Mouse (Mus musculus): ENCODE data around the gene Zfp184. TPM values are rescaled to one million over a fixed set of nuclear protein-coding genes. Genes with fewer than 3 reads are reported as not detected.

Gene Zfp184
- total RNA-seq, 2 experiments from 2014 or later: 3.4 to 3.8 TPM

DNA sequence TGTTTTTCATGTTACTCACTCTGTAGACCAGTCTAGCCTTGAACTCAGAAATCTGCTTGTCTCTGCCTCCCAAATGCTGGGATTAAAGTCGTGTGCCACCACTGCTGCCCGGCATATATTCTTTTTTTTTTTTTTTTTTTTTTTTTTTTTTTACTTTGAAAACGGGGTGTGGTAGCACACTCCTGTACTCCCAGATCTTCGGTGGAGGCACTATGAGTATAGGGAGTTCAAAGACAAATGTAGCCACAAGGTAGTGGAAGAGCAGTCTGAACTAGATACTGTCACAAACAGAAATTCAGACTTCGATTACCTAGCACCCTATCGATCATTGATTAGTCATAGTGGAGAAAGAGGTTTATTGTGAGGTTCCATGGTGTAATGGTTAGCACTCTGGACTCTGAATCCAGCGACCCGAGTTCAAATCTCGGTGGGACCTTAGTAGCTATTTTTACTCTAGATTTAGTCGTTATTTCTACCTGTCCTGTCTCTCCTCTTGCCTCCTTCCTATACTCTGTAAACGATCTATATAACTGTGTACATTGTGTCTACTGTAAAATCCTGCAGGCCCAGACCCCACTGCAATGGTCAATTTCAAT lies 25.0 kb upstream of the Zfp184 start:
- DNase-seq (ENCODE audit: low spot score in 2 of 2): no peak

DNA sequence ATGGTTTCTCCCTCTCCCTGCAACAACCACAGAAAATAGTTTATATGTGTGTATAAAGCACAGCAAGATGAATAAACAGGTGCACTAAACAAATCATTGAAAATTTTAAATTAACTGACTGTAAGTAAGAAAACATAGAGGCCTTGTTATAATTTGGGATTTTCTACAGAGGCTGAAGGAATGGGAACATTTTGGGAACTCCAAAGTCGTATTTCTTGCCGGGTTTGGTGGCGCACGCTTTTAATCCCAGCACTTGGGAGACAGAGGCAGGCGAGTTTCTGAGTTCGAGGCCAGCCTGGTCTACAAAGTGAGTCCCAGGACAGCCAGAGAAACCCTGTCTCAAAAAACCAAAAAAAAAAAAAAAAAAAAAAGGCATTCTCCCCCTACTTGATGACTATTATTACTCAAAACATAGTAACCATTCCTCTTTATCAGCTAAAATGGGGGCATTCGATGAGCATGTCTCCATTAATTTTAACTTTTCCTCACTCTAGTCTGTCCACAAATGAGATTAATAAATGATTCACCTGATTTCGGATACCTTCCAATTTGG lies 24.1 kb upstream of the Zfp184 start:
- DNase-seq (ENCODE audit: low spot score in 2 of 2): no peak

DNA sequence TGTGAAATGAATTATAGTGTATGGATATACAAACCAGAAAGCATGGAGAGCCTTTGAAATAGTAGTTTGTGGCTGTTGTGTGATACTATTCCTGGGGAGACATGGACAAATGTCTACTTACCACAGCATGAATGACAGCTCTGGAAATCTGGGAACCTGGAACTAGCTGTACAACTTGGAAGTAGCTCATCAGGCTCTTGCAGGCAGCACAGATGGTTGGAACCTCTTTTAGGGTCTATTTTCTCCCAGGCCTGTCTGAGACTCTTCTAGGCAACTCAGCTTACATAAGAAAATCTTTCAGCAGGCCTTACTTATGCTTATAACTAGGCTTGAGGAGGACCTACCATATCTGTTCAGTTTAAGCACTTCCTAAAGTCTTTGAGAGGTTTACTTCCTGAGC lies 21.5 kb upstream of the Zfp184 start:
- no peak for DNase-seq (ENCODE audit: low spot score in 2 of 2)

DNA sequence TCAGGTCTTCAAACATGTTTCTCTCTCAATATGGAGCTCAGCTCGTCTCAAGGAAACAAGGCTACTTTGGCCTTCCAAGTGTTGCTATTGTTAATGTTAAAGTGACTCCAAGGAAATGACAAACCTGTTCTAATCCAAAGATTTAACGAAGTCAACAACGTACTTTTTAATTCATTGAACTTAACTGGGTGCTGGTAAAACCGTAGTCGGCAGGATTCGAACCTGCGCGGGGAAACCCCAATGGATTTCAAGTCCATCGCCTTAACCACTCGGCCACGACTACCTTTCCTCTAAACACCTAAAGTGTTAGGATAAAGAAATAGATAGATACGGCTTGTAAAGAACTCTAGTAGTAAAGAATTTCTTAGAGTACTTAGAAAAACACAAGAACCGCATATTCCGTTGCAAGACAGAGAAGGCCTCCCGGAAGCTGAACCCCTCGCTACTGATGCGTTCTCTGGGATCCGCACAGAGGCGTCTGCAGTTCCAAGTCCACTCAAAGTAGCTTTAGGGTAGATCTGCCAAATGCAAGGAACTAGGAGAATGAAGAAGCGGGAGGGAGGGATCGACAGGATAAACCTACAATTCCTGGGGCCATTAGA lies 20.1 kb upstream of the Zfp184 start:
- no peak for DNase-seq (ENCODE audit: low spot score in 2 of 2)

DNA sequence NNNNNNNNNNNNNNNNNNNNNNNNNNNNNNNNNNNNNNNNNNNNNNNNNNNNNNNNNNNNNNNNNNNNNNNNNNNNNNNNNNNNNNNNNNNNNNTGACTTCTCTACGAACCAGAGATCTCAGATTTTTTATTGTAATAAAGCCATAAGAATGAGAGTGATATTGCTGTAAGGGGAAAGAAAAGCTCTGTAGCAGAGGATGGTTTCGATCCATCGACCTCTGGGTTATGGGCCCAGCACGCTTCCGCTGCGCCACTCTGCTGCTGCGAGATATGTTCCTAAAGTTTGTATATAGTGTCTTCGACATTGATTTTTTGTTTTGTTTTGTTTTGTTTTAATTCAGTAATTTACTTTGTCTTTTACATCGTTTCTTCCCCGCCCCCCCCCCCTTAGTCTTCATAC lies 13.9 kb upstream of the Zfp184 start:
- no peak for DNase-seq (ENCODE audit: low spot score in 2 of 2)

DNA sequence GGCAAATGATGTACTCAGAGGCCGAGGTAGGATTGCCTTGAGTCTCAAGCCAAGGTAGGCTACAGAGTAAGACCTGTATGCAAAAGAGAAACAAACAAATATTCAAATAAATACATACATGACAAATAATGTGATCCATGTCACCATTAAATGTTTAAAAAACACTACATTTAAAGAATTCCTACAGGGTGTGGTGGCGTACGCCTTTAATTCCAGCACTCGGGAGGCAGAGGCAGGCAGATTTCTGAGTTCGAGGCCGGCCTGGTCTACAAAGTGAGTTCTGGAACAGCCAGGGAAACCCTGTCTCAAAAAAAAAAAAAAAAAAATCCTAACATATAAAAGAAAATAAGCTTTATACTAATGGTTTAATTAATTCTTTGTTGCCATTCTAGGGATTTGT lies 13.2 kb upstream of the Zfp184 start:
- DNase-seq (ENCODE audit: low spot score in 2 of 2): no peak

DNA sequence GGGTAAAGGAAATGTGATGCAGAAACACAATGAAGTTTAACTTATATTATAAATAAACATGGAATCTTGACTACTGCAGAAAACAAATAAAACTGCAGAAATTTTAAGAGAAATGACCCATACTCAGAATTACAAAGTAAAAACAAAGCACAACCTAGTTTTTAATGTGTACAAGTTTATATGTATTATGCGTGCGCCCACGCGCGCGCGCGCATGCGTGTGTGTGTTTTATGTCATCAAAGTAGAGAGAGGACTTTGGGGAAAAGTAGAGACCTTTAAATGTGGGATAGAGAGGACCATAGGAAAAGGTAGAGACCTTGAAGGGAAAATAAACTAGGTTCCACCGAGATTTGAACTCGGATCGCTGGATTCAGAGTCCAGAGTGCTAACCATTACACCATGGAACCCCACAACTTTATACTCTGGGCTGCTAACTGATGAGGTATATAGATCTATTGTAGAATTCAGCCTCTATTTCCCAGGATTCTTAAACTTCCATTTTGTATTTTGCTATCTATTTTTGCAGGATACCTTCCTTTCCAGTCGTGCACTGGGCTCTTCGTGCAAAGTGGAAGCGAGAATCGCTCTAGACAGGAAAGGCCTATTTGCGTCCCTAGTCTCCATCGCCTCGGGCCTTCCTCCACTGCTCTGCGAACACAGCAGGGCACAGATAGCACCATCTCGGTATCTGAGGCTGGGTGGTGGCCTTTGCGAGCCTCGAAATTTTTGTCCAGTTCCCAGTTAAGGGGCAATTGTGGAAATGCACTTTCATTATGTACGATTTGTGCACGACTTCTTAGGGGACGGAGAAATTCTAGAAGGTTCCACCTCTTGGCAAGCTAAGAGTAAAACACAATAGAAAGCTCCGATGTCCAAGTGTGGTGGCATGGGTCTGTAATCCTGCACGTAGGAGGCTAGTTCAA lies 11.0 kb upstream of the Zfp184 start:
- DNase-seq (ENCODE audit: low spot score in 2 of 2): peak in 1 of 2 experiments; percentile 30

DNA sequence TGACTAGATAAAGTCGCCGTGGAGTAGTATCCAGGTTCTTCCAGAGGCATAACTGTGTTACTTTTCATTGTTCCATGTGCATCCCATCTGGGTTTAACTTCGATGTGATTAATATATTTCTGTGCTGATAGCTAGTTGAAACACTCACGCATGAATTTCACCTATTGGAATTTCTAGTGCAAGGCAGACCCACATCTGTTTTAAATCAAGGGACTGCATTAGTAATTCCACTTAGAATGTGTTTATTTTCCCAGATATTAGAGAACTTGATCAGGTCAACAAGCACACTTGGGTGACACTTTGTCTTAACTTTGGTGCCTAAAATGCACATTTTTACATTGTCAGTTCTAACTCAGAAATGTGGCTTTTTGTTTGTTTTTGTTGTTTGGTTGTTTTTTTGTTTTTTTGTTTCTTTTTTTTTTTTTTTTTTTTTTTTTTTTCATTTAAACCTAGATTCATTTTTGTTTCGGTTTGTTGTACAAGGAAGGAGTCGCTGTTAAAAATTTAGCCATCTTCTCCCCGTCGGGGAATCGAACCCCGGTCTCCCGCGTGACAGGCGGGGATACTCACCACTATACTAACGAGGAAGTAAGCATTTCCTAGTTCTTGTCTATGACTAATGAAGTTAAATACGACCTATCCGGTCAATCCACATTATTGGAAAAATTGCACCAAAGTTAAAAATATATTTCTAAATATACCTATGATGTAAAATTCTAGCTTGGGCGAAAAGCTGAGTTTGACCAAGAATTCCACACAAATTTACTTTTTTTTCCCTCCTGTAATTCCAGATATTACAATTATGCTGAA lies 9.7 kb upstream of the Zfp184 start:
- peak in 1 of 2 experiments; percentile 70 for DNase-seq (ENCODE audit: low spot score in 2 of 2)

DNA sequence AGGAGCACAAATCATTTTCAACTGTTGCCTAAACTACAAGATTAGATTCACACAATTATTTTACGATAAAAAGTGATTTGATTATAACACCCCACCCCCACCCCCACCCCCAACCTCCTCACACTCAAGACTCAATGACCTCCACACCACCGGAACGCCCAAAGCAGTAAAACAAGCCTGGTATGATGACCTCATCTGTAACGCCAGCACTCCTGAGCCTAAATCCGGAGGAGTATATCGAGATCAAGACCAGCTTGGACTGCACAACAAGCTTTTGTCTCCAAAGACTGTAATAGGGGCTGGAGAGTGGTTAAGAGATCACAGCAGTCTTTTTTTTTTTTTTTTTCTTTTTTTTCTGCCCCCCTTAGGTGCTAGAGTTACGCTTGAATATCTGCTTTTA lies 9.1 kb upstream of the Zfp184 start:
- no peak for DNase-seq (ENCODE audit: low spot score in 2 of 2)

DNA sequence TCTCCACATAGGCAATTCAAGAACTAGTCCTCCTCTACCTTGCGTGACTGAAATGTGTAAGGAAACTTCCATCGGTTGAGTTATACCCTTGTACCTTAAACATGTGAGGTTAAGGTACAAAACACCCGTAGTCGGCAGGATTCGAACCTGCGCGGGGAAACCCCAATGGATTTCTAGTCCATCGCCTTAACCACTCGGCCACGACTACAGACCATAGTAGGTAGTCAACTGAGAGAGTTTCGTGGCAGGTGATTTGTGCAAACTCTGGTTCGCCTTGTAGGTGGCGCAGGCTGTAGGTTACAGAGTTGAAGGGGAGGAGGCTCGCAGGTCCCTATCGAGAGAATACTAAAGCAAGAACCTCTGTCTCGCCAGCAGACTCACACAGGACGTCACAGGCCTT lies 7.9 kb upstream of the Zfp184 start:
- peak in 1 of 2 experiments; percentile 31 for DNase-seq (ENCODE audit: low spot score in 2 of 2)

DNA sequence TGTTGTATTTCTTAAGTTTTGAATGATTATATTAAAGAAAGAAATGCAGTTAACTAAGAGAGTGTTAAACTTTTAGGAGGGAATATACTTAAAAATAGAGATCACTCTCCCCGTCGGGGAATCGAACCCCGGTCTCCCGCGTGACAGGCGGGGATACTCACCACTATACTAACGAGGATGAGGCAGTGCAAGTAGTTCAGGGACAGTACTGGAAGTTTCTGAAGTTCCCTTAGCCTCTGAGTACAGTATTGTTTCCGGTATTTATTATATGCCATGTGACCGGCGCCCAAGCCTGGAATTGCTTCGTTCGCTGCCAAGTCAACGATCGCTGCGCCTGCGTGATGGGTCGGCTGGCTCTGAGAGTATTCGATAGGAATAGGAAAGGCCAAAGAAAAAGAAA lies 4.7 kb upstream of the Zfp184 start:
- DNase-seq (ENCODE audit: low spot score in 2 of 2): peak; percentile 90 to 95

DNA sequence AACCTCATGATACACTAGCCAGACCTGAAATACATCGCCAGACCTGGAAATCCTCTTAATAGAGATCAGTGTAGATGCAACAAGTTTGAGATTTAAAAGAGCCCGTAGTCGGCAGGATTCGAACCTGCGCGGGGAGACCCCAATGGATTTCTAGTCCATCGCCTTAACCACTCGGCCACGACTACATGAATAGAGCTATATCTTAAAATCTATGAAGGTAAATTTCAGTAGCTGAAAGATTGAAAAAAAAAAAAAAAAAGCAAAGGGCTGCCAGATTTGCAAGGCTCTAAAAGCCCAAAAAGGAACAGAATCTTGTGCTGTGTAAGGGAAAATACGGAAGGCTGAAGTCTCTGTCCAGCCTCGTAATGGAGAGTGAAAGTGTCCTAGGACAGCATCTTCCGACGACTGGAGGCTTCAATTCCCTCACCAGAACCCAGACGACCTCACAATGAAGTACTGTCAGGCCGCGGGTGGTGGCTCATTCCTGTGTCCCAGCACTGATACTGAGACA lies 4.0 kb upstream of the Zfp184 start:
- peak; percentile 76 to 93 for DNase-seq (ENCODE audit: low spot score in 2 of 2)

DNA sequence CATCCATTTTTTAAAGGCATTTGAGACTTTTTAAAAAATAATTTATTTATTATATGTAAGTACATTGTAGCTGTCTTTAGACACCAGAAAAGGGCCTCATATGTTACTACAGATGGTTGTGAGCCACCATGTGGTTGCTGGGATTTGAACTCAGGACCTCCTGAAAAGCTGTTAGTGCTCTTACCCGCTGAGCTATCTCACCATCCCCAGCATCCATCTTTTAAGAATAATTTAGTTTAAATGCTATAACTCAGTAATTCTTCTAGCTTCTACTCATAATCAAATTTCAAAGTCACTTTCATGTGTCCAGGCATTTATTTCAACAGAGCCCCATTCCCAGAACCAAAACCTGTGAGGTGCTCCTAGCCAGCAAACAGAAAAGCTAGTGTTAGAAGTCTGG lies 1.2 kb upstream of the Zfp184 start:
- DNase-seq (ENCODE audit: low spot score in 2 of 2): no peak

DNA sequence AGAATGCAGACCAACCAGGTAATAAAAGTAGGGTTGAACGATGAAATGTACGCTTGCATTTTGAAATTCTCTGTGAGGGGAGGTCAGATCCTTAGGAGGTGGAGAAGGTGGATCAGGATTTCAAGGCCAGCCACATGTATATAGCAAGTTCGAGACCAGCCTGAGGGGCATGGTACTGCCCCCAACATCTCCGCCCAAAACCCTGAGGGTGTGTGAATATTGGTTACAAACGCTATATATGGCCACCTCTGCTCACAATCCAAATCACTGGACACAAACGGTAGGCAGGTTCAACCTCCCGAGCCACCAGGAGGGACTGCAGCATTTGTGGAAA lies 335 bp upstream of the Zfp184 start:
- no peak for DNase-seq (ENCODE audit: low spot score in 2 of 2)

DNA sequence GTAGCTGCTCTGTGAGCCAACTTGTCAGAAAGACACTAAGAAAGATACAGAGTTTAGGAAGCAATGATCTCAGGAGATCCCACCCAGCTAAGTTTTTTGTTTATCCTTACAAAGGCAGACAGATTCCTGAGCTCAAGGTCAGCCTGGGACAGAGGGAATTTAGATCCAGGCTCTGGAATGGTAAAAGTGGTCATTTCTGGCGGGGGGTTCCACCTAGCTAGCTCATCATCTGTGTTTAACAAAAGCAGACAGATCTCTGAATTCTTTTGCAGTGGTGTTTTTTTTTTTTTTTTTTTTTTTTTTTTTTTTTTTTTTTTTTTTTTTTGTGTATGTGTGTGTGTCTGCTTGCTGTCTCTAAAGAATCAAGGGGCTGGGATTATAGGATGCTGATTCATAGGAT lies 24.4 kb downstream of the Zfp184 start:
- no peak for DNase-seq (ENCODE audit: low spot score in 2 of 2)

DNA sequence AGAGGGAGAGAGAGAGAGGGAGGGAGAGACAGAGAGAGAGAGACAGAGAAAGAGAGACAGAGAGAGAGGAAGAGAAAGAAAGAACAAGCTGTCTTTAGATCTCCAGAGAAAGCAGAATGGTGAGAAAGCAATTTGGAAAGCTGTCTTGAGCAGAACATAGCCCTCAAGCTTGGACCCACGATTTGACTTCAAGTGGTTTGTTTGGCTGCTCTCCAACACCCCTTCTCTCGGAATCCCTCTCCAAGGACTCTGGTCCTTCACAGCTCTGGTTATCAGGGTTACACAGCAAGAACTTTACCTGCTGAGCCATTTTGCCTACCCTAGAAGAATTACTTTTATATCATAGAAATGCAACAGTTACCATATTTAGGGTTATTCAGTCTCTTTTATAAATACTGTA lies 24.9 kb downstream of the Zfp184 start:
- DNase-seq (ENCODE audit: low spot score in 2 of 2): no peak

DNA sequence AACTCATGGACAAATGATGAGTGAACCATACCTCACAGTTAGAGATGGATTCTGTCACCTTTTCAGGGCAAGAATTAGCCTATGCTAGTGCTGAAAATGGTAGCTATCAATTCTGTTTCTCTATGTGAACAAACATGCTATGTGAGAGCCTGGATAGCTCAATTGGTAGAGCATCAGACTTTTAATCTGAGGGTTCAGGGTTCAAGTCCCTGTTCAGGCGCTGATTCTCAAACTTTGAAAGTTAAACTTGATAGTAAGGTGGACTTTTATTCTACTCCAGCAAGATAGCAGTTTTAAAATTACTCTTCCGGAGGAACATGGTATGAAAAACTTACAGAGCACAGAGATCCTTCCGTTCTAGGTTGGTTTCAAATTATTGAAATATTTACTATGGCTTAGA lies 26.7 kb downstream of the Zfp184 start:
- DNase-seq (ENCODE audit: low spot score in 2 of 2): peak in 1 of 2 experiments; percentile 9

DNA sequence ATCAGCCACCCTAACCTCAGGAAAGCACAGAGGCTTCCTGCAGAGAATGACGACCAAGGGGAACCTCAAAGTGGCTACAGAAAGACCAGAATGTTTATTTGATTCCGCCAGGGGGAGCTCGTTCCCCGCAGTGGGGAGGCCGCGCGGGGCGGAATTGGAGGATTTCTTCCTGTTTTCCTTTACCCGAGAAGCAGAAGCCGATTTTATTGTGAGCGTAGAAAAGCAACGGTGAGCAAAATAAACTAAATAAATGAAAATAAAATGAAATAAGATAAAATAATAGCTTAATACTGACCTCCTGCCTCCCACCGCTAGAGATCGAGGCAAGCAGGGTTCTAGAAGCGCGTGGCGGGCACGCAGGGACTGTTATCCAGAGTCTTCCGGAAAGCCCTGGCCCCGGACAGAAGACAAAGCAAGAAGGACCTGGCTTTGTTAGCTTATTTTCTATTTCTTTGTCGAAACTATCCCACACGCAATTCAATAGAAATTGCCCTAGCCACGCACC lies 29.4 kb downstream of the Zfp184 start:
- DNase-seq (ENCODE audit: low spot score in 2 of 2): peak; percentile 90 to 95

DNA sequence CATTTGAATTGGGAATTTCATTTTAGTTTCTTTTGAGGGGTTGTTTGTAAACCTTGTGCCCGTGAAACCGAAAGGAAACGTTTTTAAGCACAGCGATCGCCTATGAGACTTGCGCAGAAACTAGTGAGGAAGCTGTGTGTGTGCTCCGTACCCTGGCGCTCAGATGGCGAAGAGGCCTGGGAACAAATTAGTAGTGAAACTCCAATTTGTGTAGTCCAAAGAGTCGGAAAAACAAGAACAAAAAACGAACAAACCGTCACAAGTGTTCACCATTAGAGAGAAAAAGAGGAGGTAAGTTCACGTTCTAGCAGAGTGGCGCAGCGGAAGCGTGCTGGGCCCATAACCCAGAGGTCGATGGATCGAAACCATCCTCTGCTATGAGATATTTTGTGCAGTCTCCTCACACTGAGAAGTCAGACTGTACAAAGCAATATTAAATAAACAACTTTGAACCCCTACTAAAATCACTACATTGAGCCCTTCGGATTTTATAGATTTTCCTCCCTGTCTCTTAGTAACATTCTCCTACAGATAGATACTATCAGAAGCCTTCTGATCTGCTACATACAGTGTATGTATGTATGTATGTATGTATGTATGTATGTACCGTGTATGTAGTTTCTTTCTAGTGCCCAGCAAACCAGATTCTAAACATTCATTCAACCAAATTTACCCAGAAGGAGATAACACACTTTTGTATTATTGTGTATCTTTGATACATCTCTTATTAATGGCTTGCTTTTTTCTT lies 30.0 kb downstream of the Zfp184 start:
- peak; percentile 72 to 80 for DNase-seq (ENCODE audit: low spot score in 2 of 2)

Measured in layer of hippocampus, postnatal 14 days (tissue).